Mouse (Mus musculus) embryo, embryonic 11 days (tissue): ENCODE measurements around the gene Foxp4.
A peak's percentile ranks its signal among the peaks of the same experiment; 100 is the strongest.

ENCODE experiments used
- DNase-seq: peaks from one replicate; pipeline ENCODE4 v3.0.0-alpha.2; 2015

Gene Foxp4

GRCm38 (mm10) chr17:47925988-47926387, 1.5 kb upstream of the Foxp4 start:
- peak; percentile 64 for DNase-seq

GRCm38 (mm10) chr17:47925340-47925926, 988 bp upstream of the Foxp4 start:
- DNase-seq: no peak

GRCm38 (mm10) chr17:47923678-47924382, 615 bp downstream of the Foxp4 start:
- peak; percentile 84 for DNase-seq

GRCm38 (mm10) chr17:47923011-47923677, 1.3 kb downstream of the Foxp4 start:
- no peak for DNase-seq

GRCm38 (mm10) chr17:47922579-47922978, 1.9 kb downstream of the Foxp4 start:
- no peak for DNase-seq

GRCm38 (mm10) chr17:47922116-47922515, 2.3 kb downstream of the Foxp4 start:
- no peak for DNase-seq

GRCm38 (mm10) chr17:47921136-47921665, 3.2 kb downstream of the Foxp4 start:
- no peak for DNase-seq

GRCm38 (mm10) chr17:47919826-47920225, 4.6 kb downstream of the Foxp4 start:
- DNase-seq: no peak

- no peak for DNase-seq
These were observed 6.5 kb downstream of the Foxp4 start for GRCm38 (mm10) chr17:47917907-47918306.

- DNase-seq: no peak
These were observed 7.2 kb downstream of the Foxp4 start for GRCm38 (mm10) chr17:47917212-47917611.

GRCm38 (mm10) chr17:47914676-47915219, 9.7 kb downstream of the Foxp4 start:
- no peak for DNase-seq

GRCm38 (mm10) chr17:47909091-47910001, 15.1 kb downstream of the Foxp4 start:
- DNase-seq: peak; percentile 78

- DNase-seq: no peak
These were observed 16.4 kb downstream of the Foxp4 start for GRCm38 (mm10) chr17:47908079-47908478.

- DNase-seq: peak; percentile 60
These were observed 17.0 kb downstream of the Foxp4 start for GRCm38 (mm10) chr17:47907366-47907920.

GRCm38 (mm10) chr17:47903846-47904680, 20.4 kb downstream of the Foxp4 start:
- no peak for DNase-seq

GRCm38 (mm10) chr17:47901782-47902181, 22.7 kb downstream of the Foxp4 start:
- DNase-seq: no peak

GRCm38 (mm10) chr17:47900716-47901115, 23.7 kb downstream of the Foxp4 start:
- no peak for DNase-seq

GRCm38 (mm10) chr17:47899156-47899555, 25.3 kb downstream of the Foxp4 start:
- DNase-seq: no peak

GRCm38 (mm10) chr17:47897956-47898752, 26.3 kb downstream of the Foxp4 start:
- DNase-seq: peak; percentile 92

- DNase-seq: no peak
These were observed 34.7 kb downstream of the Foxp4 start for GRCm38 (mm10) chr17:47889727-47890126.
